Mouse (Mus musculus) bone marrow macrophage, adult 2 months (primary cell): ENCODE results near the gene 4933411K16Rik. TPM values are rescaled to one million over a fixed set of nuclear protein-coding genes. Genes with fewer than 3 reads are reported as not detected.
"Not testable (repeated sequence)": the region's sequence is repeated elsewhere in the genome, so short reads cannot be mapped to it uniquely, and the experiment has no call there.

Source experiments
- H3K27ac ChIP-seq: 2 replicates; pipeline ENCODE4 v1.5.1; 2012; ENCODE audit warnings: low read depth, low read length; ENCODE audit not compliant: insufficient read depth
- H3K4me1 ChIP-seq: 2 replicates; pipeline ENCODE4 v1.6.1; 2012; ENCODE audit warnings: low read length; ENCODE audit not compliant: control insufficient read depth, insufficient read depth
- H3K4me3 ChIP-seq: 2 replicates; pipeline ENCODE4 v1.5.1; 2012; ENCODE audit warnings: mild to moderate bottlenecking, low read length, moderate library complexity; ENCODE audit not compliant: insufficient read depth
- CTCF ChIP-seq: IDR thresholded peaks from 2 replicates; pipeline ENCODE4 v1.5.1; 2012; ENCODE audit warnings: low read depth, mild to moderate bottlenecking, low read length, moderate library complexity
- POLR2A ChIP-seq: IDR thresholded peaks from 2 replicates; pipeline ENCODE4 v1.6.1; 2012; ENCODE audit warnings: mild to moderate bottlenecking, low read depth, low read length, borderline replicate concordance
- polyA plus RNA-seq: library from polyadenylated mRNA; stranded (reverse); fragments of >200 nt; gene quantifications from 2 replicates; pipeline ENCODE4 v1.2.4, GENCODE M21; 2012; ENCODE audit not compliant: missing spikeins, insufficient read depth, insufficient read length

The 4933411K16Rik gene
- polyA plus RNA-seq, 1 experiment = 0.54 TPM

GRCm38 (mm10) chr19:42075992-42076391 is 23.9 kb downstream of the 4933411K16Rik start:
- TF ChIP-seq POLR2A = no peak
- TF ChIP-seq CTCF = no peak
- Histone ChIP-seq H3K27ac (no peak overlapping the region), H3K4me3 (no peak overlapping the region), H3K4me1 (peaks cover 33% of the 10 kb centered on the region)

GRCm38 (mm10) chr19:42078566-42078965 is 26.5 kb downstream of the 4933411K16Rik start:
- Histone ChIP-seq H3K4me1 (peaks cover 33% of the 10 kb centered on the region), H3K27ac (no peak overlapping the region), H3K4me3 (no peak overlapping the region)
- TF ChIP-seq CTCF (no peak), POLR2A (no peak)

- no peak overlapping the region for H3K4me3 ChIP-seq
- H3K27ac ChIP-seq = peak overlapping the region; percentile 71; the same call in 1 of the 2 replicates
- H3K4me1 ChIP-seq = peaks cover 33% of the 10 kb centered on the region
- TF ChIP-seq CTCF = no peak
- TF ChIP-seq POLR2A = no peak
These were observed 27.0 kb downstream of the 4933411K16Rik start for GRCm38 (mm10) chr19:42079006-42079405.

GRCm38 (mm10) chr19:42079950-42080349 is 27.9 kb downstream of the 4933411K16Rik start:
- Histone ChIP-seq H3K27ac (peak overlapping the region; percentile 71), H3K4me1 (peaks cover 33% of the 10 kb centered on the region), H3K4me3 (no peak overlapping the region)
- TF ChIP-seq CTCF (no peak), POLR2A (no peak)

GRCm38 (mm10) chr19:42080469-42080868 is 28.4 kb downstream of the 4933411K16Rik start:
- Histone ChIP-seq H3K4me1 (peaks cover 33% of the 10 kb centered on the region), H3K27ac (no peak overlapping the region)

GRCm38 (mm10) chr19:42081613-42082012 is 29.6 kb downstream of the 4933411K16Rik start:
- H3K27ac ChIP-seq, H3K4me3 ChIP-seq: not testable (repeated sequence)
- peaks cover 33% of the 10 kb centered on the region for H3K4me1 ChIP-seq

More at GRCm38 (mm10) chr19:42080469-42080868, 28.4 kb downstream of the 4933411K16Rik start:
- H3K4me3 ChIP-seq = no peak overlapping the region
- TF ChIP-seq CTCF (no peak), POLR2A (no peak)

GRCm38 (mm10) chr19:42085690-42086089 is 33.6 kb downstream of the 4933411K16Rik start:
- Histone ChIP-seq H3K27ac (no peak overlapping the region), H3K4me1 (peaks cover 7% of the 10 kb centered on the region), H3K4me3 (no peak overlapping the region)
- TF ChIP-seq CTCF = no peak
- no peak for TF ChIP-seq POLR2A

GRCm38 (mm10) chr19:42086166-42086565 is 34.1 kb downstream of the 4933411K16Rik start, which contains the start of gene Morn4:
Gene Morn4, minus strand, starts transcription at chr19:42086357.
- peaks cover 4% of the 10 kb centered on the region for H3K4me1 ChIP-seq
- no peak within 1 kb of the TSS for H3K27ac ChIP-seq
- no peak within 1 kb of the TSS for H3K4me3 ChIP-seq
- TF ChIP-seq CTCF = no peak
- TF ChIP-seq POLR2A = no peak

- Histone ChIP-seq H3K27ac (peak overlapping the region; percentile 92), H3K4me1 (peaks cover 22% of the 10 kb centered on the region), H3K4me3 (peak overlapping the region; percentile 45)
- TF ChIP-seq CTCF (no peak), POLR2A (no peak)
These were observed 37.2 kb downstream of the 4933411K16Rik start for GRCm38 (mm10) chr19:42089103-42089747.

- Histone ChIP-seq H3K4me3 (peak within 1 kb of the TSS; percentile 87), H3K4me1 (peaks cover 27% of the 10 kb centered on the region), H3K27ac (peak within 1 kb of the TSS; percentile 92)
- TF ChIP-seq CTCF (no peak), POLR2A (no peak)
These were observed 37.9 kb downstream of the 4933411K16Rik start, which contains the start of gene Pi4k2a for GRCm38 (mm10) chr19:42089748-42090595. Gene Pi4k2a, plus strand, starts transcription at chr19:42090470.
